7 mouse cellular contexts compared by ENCODE assay signal in the genomic region with DNA sequence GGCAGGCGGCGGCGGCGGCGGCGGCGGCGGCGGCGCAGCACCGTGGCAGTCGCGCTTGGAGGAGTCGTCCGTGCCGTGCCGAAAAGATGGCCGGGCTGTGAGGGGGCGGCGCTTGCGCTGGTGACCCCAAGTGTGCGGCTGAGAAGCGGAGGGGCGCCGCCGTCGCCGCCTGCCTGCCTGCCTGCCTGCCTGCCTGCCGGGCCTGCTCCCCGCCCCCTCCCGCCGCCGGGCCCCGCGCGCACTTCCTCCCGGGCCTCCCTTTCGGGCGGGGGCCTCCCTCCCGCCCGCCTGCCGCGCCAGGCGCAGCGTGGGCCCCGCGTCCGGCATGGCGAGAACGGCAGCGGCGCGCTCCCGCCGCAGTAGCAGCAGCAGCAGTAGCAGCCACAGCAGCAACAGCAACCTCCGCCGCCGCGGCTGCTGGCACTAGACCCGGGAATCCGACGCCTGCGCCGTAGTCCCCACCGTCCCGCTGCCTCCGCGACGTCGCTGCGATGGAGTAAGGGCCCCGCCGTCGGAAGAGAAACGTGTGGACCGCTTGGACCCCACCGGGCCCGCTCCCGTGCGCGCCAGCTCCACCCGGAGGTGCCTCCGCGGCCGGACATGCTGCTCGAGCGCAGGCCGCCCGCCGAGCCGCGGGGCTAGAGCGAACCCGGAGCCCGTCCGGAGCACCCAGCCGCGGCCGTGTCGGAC. TPM values are rescaled to one million over a fixed set of nuclear protein-coding genes. Genes with fewer than 3 reads are reported as not detected.
A peak's percentile ranks its signal among the peaks of the same experiment; 100 is the strongest.
DNase-seq lines count a peak whose midpoint lies in the region; ATAC-seq lines count a peak whose summit lies in the region.

No protein-coding gene starts in this region.

- intact Hi-C loops in gastrocnemius, postnatal 36 days (cut with DNase I): no loop called here

- H3K27me3 ChIP-seq in intestine, embryonic 16.5 days (replicated peaks; ENCODE audit: control insufficient read depth, insufficient read depth, low read length): no peaks in the 10 kb centered on the region
- no peaks in the 10 kb centered on the region for H3K27me3 ChIP-seq in limb, embryonic 10.5 days (ENCODE audit: low read depth, poor library complexity, severe bottlenecking)
- no peaks in the 10 kb centered on the region for H3K27me3 ChIP-seq in midbrain, embryonic 12.5 days

- DNase-seq in adrenal gland, adult 18-20 months (ENCODE audit: low spot score in 2 of 2): peak; percentile 83 to 87
- DNase-seq in embryo, embryonic 11 days: peak; percentile 81
- DNase-seq in gastrocnemius, postnatal 36 days: peak; percentile 77 to 82
- peak; percentile 86 for DNase-seq in limb, embryonic 10.5 days (ENCODE audit: low spot score)
- DNase-seq in skeletal muscle tissue, adult 2 months (ENCODE audit: low read depth, low spot score): peak; percentile 67

- H3K4me1 ChIP-seq in intestine, embryonic 16.5 days (ENCODE audit: control insufficient read depth, insufficient read depth, low read length): peaks cover 17% of the 10 kb centered on the region
- H3K4me1 ChIP-seq in limb, embryonic 10.5 days: peaks cover 33% of the 10 kb centered on the region
- H3K4me1 ChIP-seq in midbrain, embryonic 12.5 days: peaks cover 29% of the 10 kb centered on the region

- peak overlapping the region; percentile 100 for H3K27ac ChIP-seq in intestine, embryonic 16.5 days (ENCODE audit: low read length)
- H3K27ac ChIP-seq in limb, embryonic 10.5 days: peak overlapping the region; percentile 99
- peak overlapping the region; percentile 99 for H3K27ac ChIP-seq in midbrain, embryonic 12.5 days (replicated peaks)

- under 1% methylated on average over 73 of the region's 100 CpGs for WGBS in intestine, embryonic 16.5 days
- under 1% methylated on average over 82 of the region's 100 CpGs for WGBS in limb, embryonic 10.5 days
- WGBS in midbrain, embryonic 12.5 days: under 1% methylated on average over 78 of the region's 100 CpGs

- no peaks in the 10 kb centered on the region for H3K9me3 ChIP-seq in intestine, embryonic 16.5 days (ENCODE audit: control insufficient read depth, low read length)
- no peaks in the 10 kb centered on the region for H3K9me3 ChIP-seq in limb, embryonic 10.5 days (replicated peaks)
- no peaks in the 10 kb centered on the region for H3K9me3 ChIP-seq in midbrain, embryonic 12.5 days

- peak overlapping the region; percentile 72 for H3K4me3 ChIP-seq in intestine, embryonic 16.5 days (ENCODE audit: low read length)
- H3K4me3 ChIP-seq in limb, embryonic 10.5 days: peak overlapping the region; percentile 99
- peak overlapping the region; percentile 98 for H3K4me3 ChIP-seq in midbrain, embryonic 12.5 days

- H3K4me2 ChIP-seq in intestine, embryonic 16.5 days (ENCODE audit: low read depth, low read length): peak overlapping the region; percentile 69
- H3K4me2 ChIP-seq in midbrain, embryonic 12.5 days (replicated peaks): peak overlapping the region; percentile 93

- peak overlapping the region; percentile 99 for H3K9ac ChIP-seq in intestine, embryonic 16.5 days (ENCODE audit: low read depth, low read length)
- peak overlapping the region; percentile 97 for H3K9ac ChIP-seq in midbrain, embryonic 12.5 days (replicated peaks)

- H3K36me3 ChIP-seq in intestine, embryonic 16.5 days (ENCODE audit: control insufficient read depth, insufficient read depth, low read length): no peaks in the 10 kb centered on the region
- H3K36me3 ChIP-seq in limb, embryonic 10.5 days: 0 out of 2 replicates have a peak, but pooled peaks cover 5% of the 10 kb centered on the region
- H3K36me3 ChIP-seq in midbrain, embryonic 12.5 days: no peaks in the 10 kb centered on the region

- ATAC-seq in intestine, embryonic 16.5 days: peak; percentile 77
- ATAC-seq in midbrain, embryonic 12.5 days (ENCODE audit: low FRiP score, low read depth): peak; percentile 68

RNA-seq across cellular contexts. Expression of gene Msl2, which starts 0.6 kb away (rescaled TPM):
- 10 to 100 TPM; 44.3 to 52.1 TPM for total RNA-seq in adrenal gland, adult 18-20 months (2021)
- 10 to 100 TPM; 19.6 to 27.2 TPM for total RNA-seq in gastrocnemius, postnatal 36 days (2021)
- 2.6 TPM in 2 replicates for polyA plus RNA-seq in intestine, embryonic 16.5 days (2015; fragmentation: Nextera tagmentation; extraction: Ambion mirVana)
- polyA plus RNA-seq in limb, embryonic 10.5 days (2016; fragmentation: Nextera tagmentation; extraction: Ambion mirVana): 5.1 and 5.8 TPM in 2 replicates
- polyA plus RNA-seq in midbrain, embryonic 12.5 days (2016; fragmentation: Nextera tagmentation; extraction: Ambion mirVana): 8.5 and 9.7 TPM in 2 replicates

RNA-seq across cellular contexts. Expression of gene Pccb, which starts 39.8 kb away (rescaled TPM):
- total RNA-seq in adrenal gland, adult 18-20 months (2021): 100 to 1,000 TPM; 157 to 175 TPM
- 10 to 100 TPM; 52.6 to 58.4 TPM for total RNA-seq in gastrocnemius, postnatal 36 days (2021)
- 29.8 and 30.9 TPM in 2 replicates for polyA plus RNA-seq in intestine, embryonic 16.5 days (2015; fragmentation: Nextera tagmentation; extraction: Ambion mirVana)
- polyA plus RNA-seq in limb, embryonic 10.5 days (2016; fragmentation: Nextera tagmentation; extraction: Ambion mirVana): 11.6 and 15.6 TPM in 2 replicates
- 16.9 and 19.1 TPM in 2 replicates for polyA plus RNA-seq in midbrain, embryonic 12.5 days (2016; fragmentation: Nextera tagmentation; extraction: Ambion mirVana)

Comparison
In these comparisons a context has a peak if more than half of its experiments do, and no peak if none do; other contexts are left out.
1. Peak in every context shown above with its lines: DNase-seq, ATAC-seq, H3K4me3 ChIP-seq and H3K27ac ChIP-seq.